Mouse (Mus musculus): Measurements from ENCODE around the gene Creld2. TPM values are rescaled to one million over a fixed set of nuclear protein-coding genes. Genes with fewer than 3 reads are reported as not detected.
"Not testable (repeated sequence)": the region's sequence is repeated elsewhere in the genome, so short reads cannot be mapped to it uniquely, and the experiment has no call there.

Gene Creld2
- total RNA-seq (2014; rRNA removed) (25.4 and 31.5 TPM in 2 replicates), polyA plus RNA-seq (2015; fragmentation: Nextera tagmentation; extraction: Ambion mirVana) (38.2 and 41.7 TPM in 2 replicates)

DNA sequence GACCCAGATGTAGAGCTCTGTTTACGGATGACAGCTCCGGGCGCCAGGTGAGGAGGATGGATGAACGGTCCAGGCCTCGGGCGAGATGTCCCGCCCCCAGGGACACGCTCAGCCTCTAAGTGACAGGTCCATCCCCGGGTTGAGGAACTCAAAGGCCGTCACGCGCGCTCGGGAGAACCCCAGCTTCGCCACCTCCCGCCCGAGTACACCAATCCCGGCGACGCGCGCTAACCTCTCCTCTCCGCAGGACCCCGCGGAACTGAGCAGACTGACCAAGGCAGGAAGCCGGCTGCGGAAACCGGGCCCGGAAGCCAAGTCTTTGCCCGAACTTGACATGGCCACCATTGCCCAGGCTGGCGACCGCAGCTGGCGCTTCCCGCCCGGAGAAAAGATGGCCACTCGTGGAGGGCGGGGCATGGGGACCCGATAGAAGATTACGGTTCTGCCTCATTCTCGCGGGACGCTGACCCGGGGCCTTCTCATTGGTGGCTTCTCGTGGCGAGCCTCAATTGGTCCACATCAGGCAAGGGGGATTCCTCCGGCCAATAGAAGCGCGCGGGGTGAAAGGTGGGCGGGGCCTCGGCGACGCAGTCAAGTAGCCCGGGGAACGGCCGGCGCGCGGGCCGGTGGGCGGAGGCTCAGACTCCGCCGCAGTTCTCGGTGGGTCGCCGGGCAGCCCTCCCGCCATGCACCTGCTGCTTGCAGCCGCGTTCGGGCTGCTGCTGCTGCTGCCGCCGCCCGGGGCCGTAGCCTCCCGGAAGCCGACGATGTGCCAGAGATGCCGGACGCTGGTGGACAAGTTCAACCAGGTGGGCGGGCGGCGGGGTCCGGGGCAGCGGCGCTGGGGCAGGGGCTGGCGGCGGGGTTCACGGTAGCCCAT lies at the start of gene Creld2, which contains the start of gene Alg12:
Gene Creld2, plus strand, starts transcription at position 621 of the 880 bp plus-strand sequence.
Gene Alg12, minus strand, starts transcription at position 293 of the 880 bp plus-strand sequence.
- Histone ChIP-seq H3K4me2 (ENCODE audit: low read depth, low read length, poor library complexity, severe bottlenecking) (peak within 1 kb of the TSS; percentile 76), H3K9ac (replicated peaks; ENCODE audit: low read length, poor library complexity, severe bottlenecking) (peak within 1 kb of the TSS; percentile 83), H3K4me3 (ENCODE audit: low read depth, low read length) (peak within 1 kb of the TSS; percentile 86), H3K27me3 (ENCODE audit: insufficient read depth, low read length) (no peaks in the 10 kb centered on the region), H3K4me1 (ENCODE audit: insufficient read depth, low read length) (peaks cover 9% of the 10 kb centered on the region; the same call in 1 of the 2 replicates), H3K27ac (ENCODE audit: low read depth, low read length) (peak within 1 kb of the TSS; percentile 77), H3K36me3 (ENCODE audit: insufficient read depth, low read length) (peaks cover 36% of the 10 kb centered on the region), H3K9me3 (ENCODE audit: low read length) (no peaks in the 10 kb centered on the region)
- no peak for TF ChIP-seq CTCF (IDR thresholded peaks at IDR 0.05)
- ATAC-seq (ENCODE audit: low FRiP score) (peak; percentile 98), DNase-seq (ENCODE audit: low spot score) (peak; percentile 100)
- under 1% methylated on average over 82 of the region's 88 CpGs for WGBS

DNA sequence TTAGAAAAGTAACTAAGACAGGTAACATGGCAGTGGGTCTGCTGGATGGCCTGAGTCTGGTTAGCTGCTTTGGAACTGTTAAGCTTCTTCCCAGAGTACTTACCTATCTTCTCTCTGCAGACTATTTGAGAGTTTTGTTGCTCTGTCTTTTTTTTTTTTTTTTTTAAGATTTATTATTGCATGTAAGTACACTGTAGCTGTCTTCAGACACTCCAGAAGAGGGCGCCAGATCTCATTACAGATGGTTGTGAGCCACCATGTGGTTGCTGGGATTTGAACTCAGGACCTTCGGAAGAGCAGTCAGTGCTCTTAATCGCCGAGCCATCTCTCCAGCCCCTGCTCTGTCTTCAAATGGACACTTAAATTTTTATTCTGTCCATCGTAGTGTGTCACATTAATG lies 44.8 kb upstream of the Creld2 start:
- not testable (repeated sequence) for H3K9me3 ChIP-seq (ENCODE audit: low read length); H3K36me3 ChIP-seq (ENCODE audit: insufficient read depth, low read length); H3K4me3 ChIP-seq (ENCODE audit: low read depth, low read length); DNase-seq (ENCODE audit: low spot score); H3K4me1 ChIP-seq (ENCODE audit: insufficient read depth, low read length); ATAC-seq (ENCODE audit: low FRiP score); H3K27ac ChIP-seq (ENCODE audit: low read depth, low read length); H3K9ac ChIP-seq (replicated peaks; ENCODE audit: low read length, poor library complexity, severe bottlenecking); H3K4me2 ChIP-seq (ENCODE audit: low read depth, low read length, poor library complexity, severe bottlenecking); H3K27me3 ChIP-seq (ENCODE audit: insufficient read depth, low read length)
- WGBS, result 93% methylated on average over 5 of the region's 5 CpGs

DNA sequence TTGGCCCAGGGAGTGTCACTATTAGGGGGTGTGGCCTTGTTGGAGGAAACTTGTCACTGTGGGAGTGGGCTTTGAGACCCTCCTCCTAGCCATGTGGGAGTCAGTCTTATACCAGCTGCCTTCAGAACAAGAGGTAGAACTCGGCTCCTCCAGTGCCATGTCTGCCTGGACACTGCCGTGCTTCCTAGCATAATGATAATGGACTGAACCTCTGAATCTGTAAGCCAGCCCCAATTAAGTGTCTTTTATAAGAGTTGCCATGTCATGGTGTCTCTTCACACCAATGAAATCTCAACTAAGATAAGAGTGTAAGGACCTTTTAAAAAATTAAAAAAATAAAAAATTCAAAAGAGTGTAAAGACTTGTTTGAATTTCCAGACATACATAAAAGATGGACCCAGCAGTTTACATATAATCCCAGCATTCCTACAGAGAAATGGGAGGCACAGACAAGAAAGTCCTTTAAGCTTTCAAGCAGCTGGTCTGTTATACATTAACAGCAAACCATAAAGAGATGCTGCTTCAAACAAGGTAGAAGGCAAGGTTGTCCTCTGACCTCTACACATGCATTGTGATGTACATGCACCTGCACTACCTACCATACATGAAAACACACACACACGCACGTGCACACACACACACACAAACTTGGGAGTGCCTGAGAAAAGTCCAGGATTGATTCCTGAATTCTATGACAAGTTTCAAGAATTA lies 27.2 kb upstream of the Creld2 start:
- 81% methylated on average over 4 of the region's 4 CpGs for WGBS
- H3K4me3 ChIP-seq (ENCODE audit: low read depth, low read length), result no peak overlapping the region
- no peaks in the 10 kb centered on the region for H3K4me1 ChIP-seq (ENCODE audit: insufficient read depth, low read length)
- no peaks in the 10 kb centered on the region for H3K36me3 ChIP-seq (ENCODE audit: insufficient read depth, low read length)
- TF ChIP-seq CTCF (IDR thresholded peaks at IDR 0.05), result no peak
- no peaks in the 10 kb centered on the region for H3K9me3 ChIP-seq (ENCODE audit: low read length)
- ATAC-seq (ENCODE audit: low FRiP score) (no peak), DNase-seq (ENCODE audit: low spot score) (no peak)
- no peaks in the 10 kb centered on the region for H3K27me3 ChIP-seq (ENCODE audit: insufficient read depth, low read length)
- no peak overlapping the region for H3K4me2 ChIP-seq (ENCODE audit: low read depth, low read length, poor library complexity, severe bottlenecking)
- H3K27ac ChIP-seq (ENCODE audit: low read depth, low read length), result no peak overlapping the region
- H3K9ac ChIP-seq (replicated peaks; ENCODE audit: low read length, poor library complexity, severe bottlenecking), result no peak overlapping the region

DNA sequence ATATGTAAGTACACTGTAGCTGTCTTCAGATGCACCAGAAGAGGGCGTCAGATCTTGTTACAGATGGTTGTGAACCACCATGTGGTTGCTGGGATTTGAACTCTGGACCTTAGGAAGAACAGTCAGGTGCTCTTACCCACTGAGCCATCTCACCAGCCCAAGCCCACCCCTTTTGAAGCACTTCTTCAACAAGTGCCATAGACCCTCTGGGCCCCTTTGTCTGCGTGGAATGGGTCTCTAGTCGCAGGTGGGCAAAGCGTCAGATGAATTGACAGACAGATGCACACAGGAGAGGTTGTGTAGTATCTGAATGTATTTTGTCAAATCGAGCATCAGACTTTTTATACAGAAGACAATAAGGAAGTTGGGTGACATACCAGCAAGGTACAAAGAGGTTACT lies 24.7 kb upstream of the Creld2 start:
- ATAC-seq (ENCODE audit: low FRiP score), result not testable (repeated sequence)
- WGBS, result 92% methylated on average over 4 of the region's 5 CpGs

DNA sequence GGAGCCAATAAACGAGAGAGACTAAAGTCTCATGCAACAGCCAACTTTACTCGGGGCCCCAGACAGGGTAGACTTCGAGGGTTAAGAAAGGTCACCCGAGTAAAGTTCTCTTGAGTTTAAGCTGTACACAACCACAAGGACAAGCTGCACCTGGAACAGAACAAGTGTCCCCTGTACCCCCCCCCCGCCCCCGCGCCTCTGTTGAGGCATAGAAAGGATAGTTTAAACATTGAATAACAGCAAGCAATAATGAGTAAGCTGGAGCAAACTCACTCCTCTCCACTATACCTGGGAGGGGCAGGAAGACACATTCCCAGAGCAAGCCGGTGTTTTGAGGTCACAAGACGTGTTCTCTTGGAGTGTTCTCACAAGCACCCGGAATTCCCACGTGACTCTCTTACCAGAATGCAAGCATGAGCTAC lies 19.5 kb upstream of the Creld2 start:
- no peaks in the 10 kb centered on the region for H3K4me1 ChIP-seq (ENCODE audit: insufficient read depth, low read length)
- no peak overlapping the region for H3K4me2 ChIP-seq (ENCODE audit: low read depth, low read length, poor library complexity, severe bottlenecking)
- no peak for DNase-seq (ENCODE audit: low spot score)
- no peaks in the 10 kb centered on the region for H3K9me3 ChIP-seq (ENCODE audit: low read length)
- H3K27ac ChIP-seq (ENCODE audit: low read depth, low read length), result no peak overlapping the region
- H3K27me3 ChIP-seq (ENCODE audit: insufficient read depth, low read length), result no peaks in the 10 kb centered on the region
- no peak for TF ChIP-seq CTCF (IDR thresholded peaks at IDR 0.05)
- ATAC-seq (ENCODE audit: low FRiP score), result no peak
- no peak overlapping the region for H3K9ac ChIP-seq (replicated peaks; ENCODE audit: low read length, poor library complexity, severe bottlenecking)
- 84% methylated on average over 11 of the region's 11 CpGs for WGBS
- peaks cover 5% of the 10 kb centered on the region; the same call in 1 of the 2 replicates for H3K36me3 ChIP-seq (ENCODE audit: insufficient read depth, low read length)
- H3K4me3 ChIP-seq (ENCODE audit: low read depth, low read length), result no peak overlapping the region

More for the DNA sequence above, 24.7 kb upstream of the Creld2 start:
- not testable (repeated sequence) for H3K27me3 ChIP-seq (ENCODE audit: insufficient read depth, low read length); H3K4me3 ChIP-seq (ENCODE audit: low read depth, low read length); DNase-seq (ENCODE audit: low spot score); H3K9ac ChIP-seq (replicated peaks; ENCODE audit: low read length, poor library complexity, severe bottlenecking); H3K27ac ChIP-seq (ENCODE audit: low read depth, low read length); H3K4me1 ChIP-seq (ENCODE audit: insufficient read depth, low read length); H3K9me3 ChIP-seq (ENCODE audit: low read length); H3K4me2 ChIP-seq (ENCODE audit: low read depth, low read length, poor library complexity, severe bottlenecking); H3K36me3 ChIP-seq (ENCODE audit: insufficient read depth, low read length)

Measured in midbrain, postnatal 0 days (tissue).